Mouse (Mus musculus) MEL (cell line): ENCODE data around the gene Htr5a. TPM values are rescaled to one million over a fixed set of nuclear protein-coding genes. Genes with fewer than 3 reads are reported as not detected.

Source experiments
- DNase-seq: peaks from one replicate; pipeline ENCODE4 v3.0.0; 2011; ENCODE audit warnings: low read depth, low spot score
- H3K27ac ChIP-seq: 2 replicates; pipeline ENCODE4 v1.5.1; 2012; ENCODE audit warnings: low read depth, mild to moderate bottlenecking, control low read depth, low read length, moderate library complexity; ENCODE audit not compliant: control insufficient read depth
- H3K27me3 ChIP-seq, 2 experiments: fragments of 150-350 bp in 1 of 2; sonication (generic) in 1 of 2; 2 replicates each; pipeline ENCODE4 v1.6.1; 2012; ENCODE audit warnings: low read length in 2 of 2, mild to moderate bottlenecking in 2 of 2, improper control_type of control experiment in 1 of 2, moderate library complexity in 1 of 2; ENCODE audit not compliant: insufficient read depth in 2 of 2, control insufficient read depth in 1 of 2
- H3K36me3 ChIP-seq, 2 experiments: 2 replicates each; pipeline ENCODE4 v1.6.1; 2012 to 2014; ENCODE audit warnings: low read length in 2 of 2, improper control_type of control experiment in 1 of 2, inconsistent platforms in 1 of 2, mild to moderate bottlenecking in 1 of 2; ENCODE audit not compliant: insufficient read depth in 2 of 2, control insufficient read depth in 1 of 2
- H3K4me1 ChIP-seq, 2 experiments: fragments of 150-350 bp in 1 of 2; sonication (generic) in 1 of 2; 2 replicates each; pipeline ENCODE4 v1.6.1; 2012; ENCODE audit warnings: low read length in 2 of 2, improper control_type of control experiment in 1 of 2, mild to moderate bottlenecking in 1 of 2; ENCODE audit not compliant: insufficient read depth in 2 of 2, control insufficient read depth in 1 of 2
- H3K4me3 ChIP-seq, 2 experiments: fragments of 150-350 bp in 1 of 2; sonication (generic) in 1 of 2; 2 replicates each; pipeline ENCODE4 v1.5.1; 2012; ENCODE audit warnings: low read depth in 2 of 2, low read length in 2 of 2, mild to moderate bottlenecking in 2 of 2, moderate library complexity in 2 of 2, control low read depth in 1 of 2, improper control_type of control experiment in 1 of 2; ENCODE audit not compliant: control insufficient read depth in 1 of 2, insufficient read depth in 1 of 2
- H3K79me2 ChIP-seq: 2 replicates; pipeline ENCODE4 v1.6.1; 2012; ENCODE audit warnings: mild to moderate bottlenecking, low read length, moderate library complexity; ENCODE audit not compliant: control insufficient read depth, poor library complexity, insufficient read depth
- H3K9ac ChIP-seq: 2 replicates; pipeline ENCODE4 v1.6.1; 2012; ENCODE audit warnings: low read depth, mild to moderate bottlenecking, control low read depth, low read length, moderate library complexity; ENCODE audit not compliant: control insufficient read depth, poor library complexity, severe bottlenecking
- H3K9me3 ChIP-seq: fragments of 150-350 bp; sonication (generic); replicated peaks from 2 replicates; pipeline ENCODE4 v1.6.1; 2012; ENCODE audit warnings: mild to moderate bottlenecking, low read length, improper control_type of control experiment, moderate library complexity; ENCODE audit not compliant: insufficient read depth
- BHLHE40 ChIP-seq: IDR thresholded peaks from 2 replicates; pipeline ENCODE4 v1.6.1; 2012; ENCODE audit warnings: low read depth, mild to moderate bottlenecking, inconsistent platforms, low read length, improper control_type of control experiment, borderline replicate concordance
- CHD2 ChIP-seq: IDR thresholded peaks from 2 replicates; pipeline ENCODE4 v1.6.1; 2011; ENCODE audit warnings: low read length, improper control_type of control experiment
- CTCF ChIP-seq, 3 experiments: IDR thresholded peaks in 2 of 3; conservative IDR thresholded peaks in 1 of 3; 2 replicates each; pipeline ENCODE4 v1.5.1; 2011 to 2012; ENCODE audit warnings: low read length in 3 of 3, low read depth in 2 of 3, mild to moderate bottlenecking in 2 of 3, improper control_type of control experiment in 1 of 3, inconsistent platforms in 1 of 3, mixed read lengths in 1 of 3, moderate library complexity in 1 of 3; ENCODE audit not compliant: control insufficient read depth in 1 of 3, insufficient read depth in 1 of 3, poor library complexity in 1 of 3, severe bottlenecking in 1 of 3
- ELF1 ChIP-seq: IDR thresholded peaks from 2 replicates; pipeline ENCODE4 v1.6.1; 2014; ENCODE audit warnings: low read depth, mild to moderate bottlenecking, inconsistent platforms, low read length, improper control_type of control experiment, moderate library complexity
- EP300 ChIP-seq, 2 experiments: IDR thresholded peaks; 2 replicates each; pipeline ENCODE4 v1.6.1; 2011; ENCODE audit warnings: improper control_type of control experiment in 2 of 2, low read length in 2 of 2, low read depth in 1 of 2, mild to moderate bottlenecking in 1 of 2
- ETS1 ChIP-seq: IDR thresholded peaks from 2 replicates; pipeline ENCODE4 v1.6.1; 2012; ENCODE audit warnings: low read depth, mild to moderate bottlenecking, inconsistent platforms, low read length, improper control_type of control experiment, moderate library complexity
- GATA1 ChIP-seq: IDR thresholded peaks from 2 replicates; pipeline ENCODE4 v1.6.1; 2011; ENCODE audit warnings: low read depth, low read length, improper control_type of control experiment
- HCFC1 ChIP-seq: IDR thresholded peaks from 2 replicates; pipeline ENCODE4 v1.6.1; 2012; ENCODE audit warnings: low read depth, mild to moderate bottlenecking, inconsistent platforms, low read length, improper control_type of control experiment, moderate library complexity
- KAT2A ChIP-seq: conservative IDR thresholded peaks from 2 replicates; pipeline ENCODE4 v1.6.1; 2012; ENCODE audit warnings: low read depth, low read length, improper control_type of control experiment, inconsistent platforms
- MAX ChIP-seq: IDR thresholded peaks from 2 replicates; pipeline ENCODE4 v1.6.1; 2011; ENCODE audit warnings: low read length, improper control_type of control experiment
- MEF2A ChIP-seq: IDR thresholded peaks from 2 replicates; pipeline ENCODE4 v1.6.1; 2014; ENCODE audit warnings: low read depth, mild to moderate bottlenecking, inconsistent platforms, low read length, improper control_type of control experiment; ENCODE audit not compliant: poor library complexity, insufficient replicate concordance, severe bottlenecking; ENCODE audit errors: extremely low read depth
- MXI1 ChIP-seq: IDR thresholded peaks from 2 replicates; pipeline ENCODE4 v1.6.1; 2011; ENCODE audit warnings: mild to moderate bottlenecking, low read depth, low read length, improper control_type of control experiment
- MYB ChIP-seq: IDR thresholded peaks from 2 replicates; pipeline ENCODE4 v1.6.1; 2011; ENCODE audit warnings: mild to moderate bottlenecking, low read depth, low read length, improper control_type of control experiment
- MYC ChIP-seq: IDR thresholded peaks from 2 replicates; pipeline ENCODE4 v1.6.1; 2011; ENCODE audit warnings: low read depth, mild to moderate bottlenecking, low read length, improper control_type of control experiment, moderate library complexity
- NRF1 ChIP-seq: IDR thresholded peaks from 2 replicates; pipeline ENCODE4 v1.6.1; 2014; ENCODE audit warnings: low read depth, mild to moderate bottlenecking, inconsistent platforms, low read length, improper control_type of control experiment, moderate library complexity; ENCODE audit not compliant: poor library complexity, insufficient read depth, severe bottlenecking
- POLR2A ChIP-seq, 2 experiments: IDR thresholded peaks; 2 replicates each; pipeline ENCODE4 v1.6.1; 2011 to 2012; ENCODE audit warnings: low read length in 2 of 2, mild to moderate bottlenecking in 2 of 2, control low read depth in 1 of 2, improper control_type of control experiment in 1 of 2, low read depth in 1 of 2, moderate library complexity in 1 of 2; ENCODE audit not compliant: control insufficient read depth in 1 of 2, insufficient read depth in 1 of 2, poor library complexity in 1 of 2
- RAD21 ChIP-seq: IDR thresholded peaks from 2 replicates; pipeline ENCODE4 v1.6.1; 2011; ENCODE audit warnings: mild to moderate bottlenecking, low read depth, low read length, improper control_type of control experiment
- SMC3 ChIP-seq: IDR thresholded peaks from 2 replicates; pipeline ENCODE4 v1.6.1; 2011; ENCODE audit warnings: low read depth, low read length, improper control_type of control experiment
- TCF12 ChIP-seq: IDR thresholded peaks from 2 replicates; pipeline ENCODE4 v1.6.1; 2014; ENCODE audit warnings: low read depth, mild to moderate bottlenecking, inconsistent platforms, low read length, improper control_type of control experiment, moderate library complexity
- UBTF ChIP-seq: IDR thresholded peaks from 2 replicates; pipeline ENCODE4 v1.6.1; 2012; ENCODE audit warnings: low read depth, mild to moderate bottlenecking, inconsistent platforms, low read length, improper control_type of control experiment, moderate library complexity, borderline replicate concordance; ENCODE audit not compliant: insufficient read depth
- USF2 ChIP-seq, 2 experiments: IDR thresholded peaks; 2 replicates each; pipeline ENCODE4 v1.6.1; 2011 to 2012; ENCODE audit warnings: improper control_type of control experiment in 2 of 2, low read length in 2 of 2, borderline replicate concordance in 1 of 2, inconsistent platforms in 1 of 2, low read depth in 1 of 2, mild to moderate bottlenecking in 1 of 2; ENCODE audit not compliant: insufficient read depth in 1 of 2
- ZKSCAN1 ChIP-seq: IDR thresholded peaks from 2 replicates; pipeline ENCODE4 v1.6.1; 2012; ENCODE audit warnings: low read depth, mild to moderate bottlenecking, inconsistent platforms, low read length, improper control_type of control experiment, moderate library complexity
- ZNF384 ChIP-seq: IDR thresholded peaks from 2 replicates; pipeline ENCODE4 v1.6.1; 2012; ENCODE audit warnings: low read depth, mild to moderate bottlenecking, inconsistent platforms, low read length, improper control_type of control experiment
- polyA plus RNA-seq, 2 experiments: library from polyadenylated mRNA; stranded (reverse) in 1 of 2; unstranded in 1 of 2; fragments of >175 nt in 1 of 2; fragments of >200 nt in 1 of 2; gene quantifications; 2 replicates each; pipeline versions ENCODE4 v1.2.1 to v1.2.4; 2012; ENCODE audit warnings: low replicate concordance in 2 of 2, low read depth in 1 of 2; ENCODE audit not compliant: insufficient read length in 2 of 2, insufficient read depth in 1 of 2, missing spikeins in 1 of 2
- total RNA-seq: library from RNA; depleted of rRNA; stranded (reverse); fragments of 300-350 nt; gene quantifications from 2 replicates; pipeline ENCODE4 v1.2.3, GENCODE M21; 2012

Gene Htr5a
- total and polyA plus RNA-seq, 3 experiments = not detected

- TF ChIP-seq HCFC1 (peak; percentile 56; the same call in 1 of the 2 replicates), MYB (no peak), SMC3 (peak; percentile 83), MEF2A (no peak), MXI1 (peak; percentile 70), ETS1 (peak; percentile 40; the same call in 1 of the 2 replicates), MYC (0 out of 2 replicates have a peak, but pooled peaks have one; percentile 59), USF2 (IDR thresholded peaks at IDR 0.05; ENCODE audit: borderline replicate concordance in 1 of 2, insufficient read depth in 1 of 2, low read depth in 1 of 2, low read length in 2 of 2) (no peak), RAD21 (peak; percentile 51), POLR2A (IDR thresholded peaks at IDR 0.05; ENCODE audit: control insufficient read depth in 1 of 2, insufficient read depth in 1 of 2, low read depth in 1 of 2, low read length in 2 of 2, poor library complexity in 1 of 2) (no peak), CHD2 (peak; percentile 84), UBTF (no peak), MAX (peak; percentile 56; the same call in 1 of the 2 replicates)
- TF ChIP-seq, all 39 proteins: peak for 17
These were observed 48.0 kb upstream of the Htr5a start (continued) for GRCm38 (mm10) chr5:27793923-27794322.

DNA sequence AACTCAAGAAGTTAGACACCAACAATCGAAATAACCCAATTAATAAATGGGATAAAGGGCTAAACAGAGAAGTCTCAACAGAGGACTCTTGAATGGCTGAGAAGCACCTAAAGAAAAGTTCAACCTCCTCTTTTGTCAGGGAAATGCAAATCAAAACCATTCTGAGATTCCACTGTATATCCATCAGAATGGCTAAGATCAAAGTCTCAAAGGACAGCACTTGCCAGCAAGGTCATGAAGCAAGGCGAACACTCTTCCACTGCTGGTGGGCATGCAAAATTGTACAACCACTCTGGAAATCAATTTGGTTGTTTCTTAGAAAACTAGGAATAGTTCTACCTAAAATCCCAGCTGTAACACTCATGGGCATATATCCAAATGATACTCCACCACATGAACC is 27.7 kb upstream of the Htr5a start:
- peaks cover 0 to 2% of the 10 kb centered on the region in 2 experiments; a peak in 2 of 4 replicates for H3K27me3 ChIP-seq
- H3K4me1 ChIP-seq = no peaks in the 10 kb centered on the region
- no peaks in the 10 kb centered on the region for H3K9me3 ChIP-seq
- DNase-seq = no peak
- no peaks in the 10 kb centered on the region for H3K36me3 ChIP-seq
- no peak overlapping the region for H3K4me3 ChIP-seq
- TF ChIP-seq CTCF (IDR thresholded peaks at IDR 0.05 in 2 of 3, conservative IDR thresholded peaks at IDR 0.05 in 1 of 3; ENCODE audit: control insufficient read depth in 1 of 3, insufficient read depth in 1 of 3, low read depth in 2 of 3, low read length in 3 of 3, poor library complexity in 1 of 3, severe bottlenecking in 1 of 3) (no peak), EP300 (IDR thresholded peaks at IDR 0.05; ENCODE audit: low read depth in 1 of 2, low read length in 2 of 2) (no peak), ZKSCAN1 (no peak), BHLHE40 (no peak), KAT2A (no peak), ETS1 (no peak), ZNF384 (no peak), GATA1 (no peak), NRF1 (no peak), ELF1 (no peak), TCF12 (no peak), SMC3 (no peak)
- H3K9ac ChIP-seq = no peak overlapping the region
- H3K79me2 ChIP-seq = no peaks in the 10 kb centered on the region
- no peak overlapping the region for H3K27ac ChIP-seq
